Mouse (Mus musculus) heart, embryonic 16.5 days (tissue): ENCODE measurements at regions not wholly inside any gene's neighbourhood (a gene's known extent, or its start where the extent isn't known, plus 50 kb on each side); places are given as distances from the start of the nearest gene placed in this dataset.
A peak's percentile ranks its signal among the peaks of the same experiment; 100 is the strongest.

Experiments used
- ATAC-seq: fragments of 200-750 bp; cut with Nextera tagmentation; replicated peaks from 2 replicates; pipeline ENCODE4 v1.8.0; 2017; ENCODE audit warnings: moderate number of reproducible peaks; ENCODE audit not compliant: insufficient read depth, low FRiP score; ENCODE audit errors: extremely low read depth
- H3K27ac ChIP-seq: fragments of 300-500 bp; sonication (generic); 2 replicates; pipeline ENCODE4 v1.5.1; 2014; ENCODE audit warnings: mild to moderate bottlenecking, low read length, control low read depth, moderate library complexity
- H3K27me3 ChIP-seq: fragments of 300-500 bp; sonication (generic); 2 replicates; pipeline ENCODE4 v1.6.1; 2014; ENCODE audit warnings: low read length, mixed read lengths; ENCODE audit not compliant: control insufficient read depth, insufficient read depth
- H3K36me3 ChIP-seq: fragments of 300-500 bp; sonication (generic); 2 replicates; pipeline ENCODE4 v1.6.1; 2014; ENCODE audit not compliant: control insufficient read depth, insufficient read depth
- H3K4me1 ChIP-seq: fragments of 300-500 bp; sonication (generic); 2 replicates; pipeline ENCODE4 v1.6.1; 2014; ENCODE audit warnings: low read length, mixed read lengths; ENCODE audit not compliant: control insufficient read depth, insufficient read depth
- H3K4me2 ChIP-seq: fragments of 300-500 bp; sonication (generic); 2 replicates; pipeline ENCODE4 v1.6.1; 2014; ENCODE audit warnings: low read depth, mild to moderate bottlenecking, control low read depth, low read length
- H3K4me3 ChIP-seq: fragments of 300-500 bp; sonication (generic); 2 replicates; pipeline ENCODE4 v1.5.1; 2014; ENCODE audit warnings: mild to moderate bottlenecking, control low read depth, low read length
- H3K9ac ChIP-seq: fragments of 300-500 bp; sonication (generic); 2 replicates; pipeline ENCODE4 v1.6.1; 2014; ENCODE audit warnings: low read length, control low read depth
- H3K9me3 ChIP-seq: fragments of 300-500 bp; sonication (generic); replicated peaks from 2 replicates; pipeline ENCODE4 v1.6.1; 2016; ENCODE audit warnings: low read length; ENCODE audit not compliant: control insufficient read depth
- WGBS: fragments of 180-500 bp; shearing (Covaris S2); extraction: QIAGEN DNeasy Blood & Tissue Kit; methylation state at CpG from one replicate; pipeline ENCODE4 v1.1.7; 2014; 5-methylcytosine and 5-hydroxymethylcytosine counted together

- Histone ChIP-seq H3K4me1 (peaks cover 2% of the 10 kb centered on the region; the same call in 1 of the 2 replicates), H3K9me3 (no peaks in the 10 kb centered on the region), H3K27ac (no peak overlapping the region), H3K27me3 (no peaks in the 10 kb centered on the region), H3K36me3 (no peaks in the 10 kb centered on the region), H3K9ac (no peak overlapping the region), H3K4me2 (no peak overlapping the region), H3K4me3 (no peak overlapping the region)
- 56% methylated on average over 3 of the region's 3 CpGs for WGBS
- no peak for ATAC-seq
Observed at GRCm38 (mm10) chr1:61331906-61332305, 306.7 kb upstream of the Pard3b start.

GRCm38 (mm10) chr1:61336367-61336766, 302.3 kb upstream of the Pard3b start:
- no peak for ATAC-seq
- no peaks in the 10 kb centered on the region for H3K36me3 ChIP-seq
- H3K27ac ChIP-seq = no peak overlapping the region
- no peaks in the 10 kb centered on the region for H3K27me3 ChIP-seq
- no peak overlapping the region for H3K4me2 ChIP-seq
- no peak overlapping the region for H3K9ac ChIP-seq
- 61% methylated on average over 2 of the region's 2 CpGs for WGBS
- H3K9me3 ChIP-seq = no peaks in the 10 kb centered on the region
- no peak overlapping the region for H3K4me3 ChIP-seq
- H3K4me1 ChIP-seq = no peaks in the 10 kb centered on the region

DNA sequence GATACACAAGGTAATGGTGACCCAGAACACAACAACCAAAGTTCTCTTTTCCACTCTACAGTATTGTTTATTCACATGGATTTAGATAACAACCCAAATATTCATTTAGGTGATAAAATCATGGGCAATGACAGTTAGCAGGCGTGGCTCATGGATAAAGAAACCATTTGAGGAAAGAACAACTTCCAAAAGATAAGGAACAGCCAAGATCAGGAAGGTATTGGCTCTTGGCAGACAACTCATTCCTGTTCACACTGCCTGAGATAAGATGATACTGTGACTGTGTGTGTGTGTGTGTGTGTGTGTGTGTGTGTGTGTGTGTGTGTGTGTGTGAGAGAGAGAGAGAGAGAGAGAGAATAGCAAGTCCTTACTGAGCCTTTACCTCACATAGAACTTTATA, 285.7 kb upstream of the Pard3b start:
- whole genome bisulfite sequencing = 49% methylated on average over 1 of the region's 1 CpGs
- ATAC-seq = 0 out of 2 replicates have a peak, but pooled peaks have one; percentile 23

GRCm38 (mm10) chr1:61353481-61353880, 285.1 kb upstream of the Pard3b start:
- no peak overlapping the region for H3K4me3 ChIP-seq
- no peak overlapping the region for H3K9ac ChIP-seq
- H3K4me2 ChIP-seq = no peak overlapping the region
- no peak overlapping the region for H3K27ac ChIP-seq
- WGBS = 38% methylated on average over 3 of the region's 3 CpGs
- no peaks in the 10 kb centered on the region; the same call in none of the 2 replicates for H3K4me1 ChIP-seq
- ATAC-seq = no peak
- H3K36me3 ChIP-seq = no peaks in the 10 kb centered on the region
- H3K27me3 ChIP-seq = no peaks in the 10 kb centered on the region
- no peaks in the 10 kb centered on the region for H3K9me3 ChIP-seq

More for the DNA sequence above, 285.7 kb upstream of the Pard3b start:
- H3K36me3 ChIP-seq = no peaks in the 10 kb centered on the region
- no peak overlapping the region for H3K4me2 ChIP-seq
- no peak overlapping the region for H3K4me3 ChIP-seq
- no peaks in the 10 kb centered on the region for H3K9me3 ChIP-seq
- H3K9ac ChIP-seq = no peak overlapping the region
- H3K4me1 ChIP-seq = no peaks in the 10 kb centered on the region; the same call in none of the 2 replicates
- H3K27me3 ChIP-seq = no peaks in the 10 kb centered on the region
- no peak overlapping the region for H3K27ac ChIP-seq

- no peaks in the 10 kb centered on the region for H3K27me3 ChIP-seq
- H3K4me1 ChIP-seq = no peaks in the 10 kb centered on the region; the same call in none of the 2 replicates
- no peak overlapping the region for H3K27ac ChIP-seq
- H3K4me2 ChIP-seq = no peak overlapping the region
- H3K9me3 ChIP-seq = no peaks in the 10 kb centered on the region
- no peaks in the 10 kb centered on the region for H3K36me3 ChIP-seq
- H3K9ac ChIP-seq = no peak overlapping the region
- H3K4me3 ChIP-seq = no peak overlapping the region
- no peak for ATAC-seq
- WGBS = 57% methylated on average over 5 of the region's 5 CpGs
Observed at GRCm38 (mm10) chr1:61355241-61355640, 283.4 kb upstream of the Pard3b start.

DNA sequence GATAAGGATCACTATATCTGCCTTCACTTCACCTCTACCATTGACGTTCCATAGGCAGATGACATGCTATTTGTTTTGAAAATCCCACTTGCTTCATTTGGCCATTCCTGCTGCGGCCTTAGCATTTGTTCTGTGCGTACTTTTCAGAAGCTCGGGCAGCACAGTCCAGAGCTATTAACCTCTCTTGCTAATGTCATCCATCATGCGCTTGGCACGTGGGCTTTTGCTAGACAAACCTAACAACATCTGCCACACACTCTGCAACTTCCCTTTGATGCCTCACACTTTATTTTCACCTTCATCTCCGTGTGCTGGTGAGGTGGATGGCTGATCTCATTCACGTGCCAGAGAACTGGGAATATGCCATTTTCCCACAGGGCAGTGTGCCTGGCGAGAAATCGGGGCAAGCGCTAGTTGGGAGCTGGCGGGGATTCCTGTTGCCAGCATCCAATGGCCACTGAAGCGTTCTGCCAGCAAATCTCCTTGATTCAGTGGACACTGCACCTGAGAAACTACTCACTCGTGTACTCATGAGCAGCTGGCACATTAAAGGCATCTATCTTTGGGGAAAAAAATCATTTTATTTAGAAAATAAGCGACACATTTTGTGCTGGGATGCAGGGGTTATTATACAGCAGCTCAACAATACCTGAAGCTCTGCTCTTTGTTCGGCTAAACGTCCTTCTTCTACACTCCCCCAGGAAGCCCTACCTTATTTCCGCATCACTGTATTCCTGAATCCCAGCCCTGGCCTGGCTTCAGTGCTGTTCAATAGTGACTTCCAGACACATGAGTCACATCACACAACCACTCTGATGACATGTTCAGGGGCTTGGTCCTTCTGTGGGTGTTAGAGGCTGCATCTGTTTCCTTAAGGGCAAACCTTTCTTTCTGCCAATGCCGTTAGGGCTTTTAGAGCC, 279.4 kb upstream of the Pard3b start:
- H3K4me1 ChIP-seq = no peaks in the 10 kb centered on the region
- H3K27me3 ChIP-seq = no peaks in the 10 kb centered on the region
- H3K4me3 ChIP-seq = no peak overlapping the region
- H3K36me3 ChIP-seq = no peaks in the 10 kb centered on the region
- no peak overlapping the region for H3K27ac ChIP-seq
- no peak for ATAC-seq
- 62% methylated on average over 19 of the region's 19 CpGs for WGBS
- H3K4me2 ChIP-seq = no peak overlapping the region
- no peak overlapping the region for H3K9ac ChIP-seq
- H3K9me3 ChIP-seq = no peaks in the 10 kb centered on the region

DNA sequence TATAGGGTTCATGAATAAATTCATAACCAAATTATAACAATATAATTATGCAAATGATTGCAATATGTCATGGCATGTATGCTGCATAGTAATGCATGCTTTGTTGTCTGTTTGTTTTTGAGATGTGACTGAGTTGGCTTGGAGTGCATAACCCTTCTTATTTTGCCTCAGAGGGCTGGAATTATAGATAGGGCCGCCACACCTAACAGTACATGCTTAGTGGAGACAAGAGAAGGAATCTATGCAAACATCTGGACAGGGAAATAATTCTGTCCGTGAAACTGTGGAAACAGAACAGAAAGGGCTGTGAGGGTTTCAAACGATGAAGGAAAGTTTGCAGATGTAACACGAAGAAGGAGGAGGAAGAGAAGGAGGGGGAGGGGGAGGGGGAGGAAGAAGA, 266.0 kb upstream of the Pard3b start:
- peaks cover 5% of the 10 kb centered on the region; the same call in 1 of the 2 replicates for H3K4me1 ChIP-seq
- no peak overlapping the region for H3K27ac ChIP-seq
- H3K4me2 ChIP-seq = no peak overlapping the region
- H3K27me3 ChIP-seq = no peaks in the 10 kb centered on the region; the same call in 1 of the 2 replicates
- peaks cover 4% of the 10 kb centered on the region; the same call in 1 of the 2 replicates for H3K9me3 ChIP-seq
- no peaks in the 10 kb centered on the region for H3K36me3 ChIP-seq
- 59% methylated on average over 4 of the region's 4 CpGs for WGBS
- H3K4me3 ChIP-seq = no peak overlapping the region
- no peak overlapping the region for H3K9ac ChIP-seq
- ATAC-seq = no peak

- peaks cover 5% of the 10 kb centered on the region; the same call in 1 of the 2 replicates for H3K4me1 ChIP-seq
- H3K27ac ChIP-seq = peak overlapping the region; percentile 40
- no peak overlapping the region for H3K4me2 ChIP-seq
- no peak overlapping the region for H3K9ac ChIP-seq
- peaks cover 4% of the 10 kb centered on the region; the same call in 1 of the 2 replicates for H3K9me3 ChIP-seq
- H3K27me3 ChIP-seq = no peaks in the 10 kb centered on the region; the same call in 1 of the 2 replicates
- WGBS = 42% methylated on average over 17 of the region's 17 CpGs
- H3K36me3 ChIP-seq = no peaks in the 10 kb centered on the region
- ATAC-seq = peak; percentile 64
- no peak overlapping the region for H3K4me3 ChIP-seq
Observed at GRCm38 (mm10) chr1:61373661-61374491, 264.7 kb upstream of the Pard3b start.
